Mouse (Mus musculus) stomach, embryonic 14.5 days (tissue): ENCODE results near the gene Crybg3. TPM values are rescaled to one million over a fixed set of nuclear protein-coding genes. Genes with fewer than 3 reads are reported as not detected.
"Not testable (repeated sequence)": the region's sequence is repeated elsewhere in the genome, so short reads cannot be mapped to it uniquely, and the experiment has no call there.

ENCODE experiments used
- ATAC-seq: fragments of 200-750 bp; cut with Nextera tagmentation; 2 replicates; pipeline ENCODE4 v1.8.0; 2017; ENCODE audit warnings: low read depth, moderate TSS enrichment; ENCODE audit not compliant: insufficient number of reproducible peaks, insufficient read depth, low FRiP score
- H3K27ac ChIP-seq: fragments of 300-500 bp; sonication (generic); 2 replicates; pipeline ENCODE4 v1.5.1; 2014; ENCODE audit warnings: mild to moderate bottlenecking, low read length, moderate library complexity, mixed read lengths
- H3K27me3 ChIP-seq: fragments of 300-500 bp; sonication (generic); 2 replicates; pipeline ENCODE4 v1.6.1; 2014; ENCODE audit warnings: low read length, control low read depth, mixed read lengths; ENCODE audit not compliant: control insufficient read depth, insufficient read depth
- H3K36me3 ChIP-seq: fragments of 300-500 bp; sonication (generic); 2 replicates; pipeline ENCODE4 v1.6.1; 2014; ENCODE audit warnings: mild to moderate bottlenecking, control low read depth, low read length, moderate library complexity, mixed read lengths; ENCODE audit not compliant: control insufficient read depth, insufficient read depth
- H3K4me1 ChIP-seq: fragments of 300-500 bp; sonication (generic); 2 replicates; pipeline ENCODE4 v1.6.1; 2014; ENCODE audit warnings: low read length, control low read depth, mixed read lengths; ENCODE audit not compliant: control insufficient read depth, insufficient read depth
- H3K4me2 ChIP-seq: fragments of 300-500 bp; sonication (generic); replicated peaks from 2 replicates; pipeline ENCODE4 v1.6.1; 2014; ENCODE audit warnings: low read depth, low read length, control low read depth
- H3K4me3 ChIP-seq: fragments of 300-500 bp; sonication (generic); 2 replicates; pipeline ENCODE4 v1.5.1; 2014; ENCODE audit warnings: low read depth, low read length, control low read depth
- H3K9ac ChIP-seq: fragments of 300-500 bp; sonication (generic); replicated peaks from 2 replicates; pipeline ENCODE4 v1.6.1; 2014; ENCODE audit warnings: low read depth, mild to moderate bottlenecking, control low read depth, low read length, moderate library complexity, mixed read lengths
- H3K9me3 ChIP-seq: fragments of 300-500 bp; sonication (generic); 2 replicates; pipeline ENCODE4 v1.6.1; 2016; ENCODE audit warnings: low read depth, low read length, control low read depth; ENCODE audit not compliant: control insufficient read depth
- WGBS: fragments of 180-500 bp; shearing (Covaris S2); extraction: QIAGEN DNeasy Blood & Tissue Kit; methylation state at CpG from one replicate; pipeline ENCODE4 v1.1.7; 2014; 5-methylcytosine and 5-hydroxymethylcytosine counted together
- polyA plus RNA-seq: library from polyadenylated mRNA; unstranded; fragments of >200 nt; fragmentation: Nextera tagmentation; extraction: Ambion mirVana; gene quantifications from 2 replicates; pipeline ENCODE4 v1.2.1, GENCODE M21; 2014

Crybg3 gene
- polyA plus RNA-seq, 1 experiment from 2014 or later, result 18.4 TPM

- H3K4me3 ChIP-seq, result peak overlapping the region; percentile 52
- no peaks in the 10 kb centered on the region for H3K9me3 ChIP-seq
- 39% methylated on average over 6 of the region's 6 CpGs for WGBS
- H3K9ac ChIP-seq, result 0 out of 2 replicates have a peak overlapping the region, but pooled peaks have one; percentile 34
- peaks cover 4% of the 10 kb centered on the region; the same call in 1 of the 2 replicates for H3K36me3 ChIP-seq
- peak overlapping the region; percentile 50 for H3K4me2 ChIP-seq
- no peak for ATAC-seq
- no peaks in the 10 kb centered on the region for H3K4me1 ChIP-seq
- H3K27ac ChIP-seq, result no peak overlapping the region
- H3K27me3 ChIP-seq, result no peaks in the 10 kb centered on the region
Observed at GRCm38 (mm10) chr16:59472546-59472945, 128.2 kb downstream of the Crybg3 start.

- Histone ChIP-seq H3K27me3 (no peaks in the 10 kb centered on the region), H3K4me2 (peak within 1 kb of the TSS; percentile 50), H3K9me3 (no peaks in the 10 kb centered on the region), H3K9ac (peak within 1 kb of the TSS; percentile 34), H3K27ac (no peak within 1 kb of the TSS), H3K4me1 (no peaks in the 10 kb centered on the region), H3K4me3 (peak within 1 kb of the TSS; percentile 52), H3K36me3 (0 out of 2 replicates have a peak, but pooled peaks cover 4% of the 10 kb centered on the region)
- peak; percentile 90 for ATAC-seq
- WGBS, result 2% methylated on average over 56 of the region's 56 CpGs
Observed at GRCm38 (mm10) chr16:59471637-59472278, 129.0 kb downstream of the Crybg3 start, which contains the start of gene Riox2. Gene Riox2, plus strand, starts transcription at chr16:59471775.

- H3K4me3 ChIP-seq, result no peak overlapping the region
- H3K4me2 ChIP-seq, result no peak overlapping the region
- H3K36me3 ChIP-seq, result no peaks in the 10 kb centered on the region
- H3K9ac ChIP-seq, result no peak overlapping the region
- H3K27me3 ChIP-seq, result no peaks in the 10 kb centered on the region
- WGBS, result 79% methylated on average over 1 of the region's 1 CpGs
- ATAC-seq, result no peak
- no peak overlapping the region for H3K27ac ChIP-seq
- H3K9me3 ChIP-seq, result no peaks in the 10 kb centered on the region
- H3K4me1 ChIP-seq, result no peaks in the 10 kb centered on the region
Observed at GRCm38 (mm10) chr16:59469846-59470245, 130.9 kb downstream of the Crybg3 start.

GRCm38 (mm10) chr16:59463973-59464372 lies 136.8 kb downstream of the Crybg3 start:
- WGBS, result 78% methylated on average over 6 of the region's 6 CpGs
- H3K9me3 ChIP-seq, result no peaks in the 10 kb centered on the region
- no peaks in the 10 kb centered on the region for H3K27me3 ChIP-seq
- no peak overlapping the region for H3K27ac ChIP-seq
- H3K4me3 ChIP-seq, result no peak overlapping the region
- H3K4me2 ChIP-seq, result no peak overlapping the region
- H3K36me3 ChIP-seq, result no peaks in the 10 kb centered on the region
- ATAC-seq, result no peak
- no peak overlapping the region for H3K9ac ChIP-seq
- H3K4me1 ChIP-seq, result no peaks in the 10 kb centered on the region

GRCm38 (mm10) chr16:59463567-59463966 lies 137.2 kb downstream of the Crybg3 start:
- Histone ChIP-seq H3K36me3 (no peaks in the 10 kb centered on the region), H3K9me3 (no peaks in the 10 kb centered on the region), H3K4me1 (no peaks in the 10 kb centered on the region), H3K4me3 (no peak overlapping the region), H3K4me2 (no peak overlapping the region), H3K9ac (no peak overlapping the region), H3K27me3 (no peaks in the 10 kb centered on the region), H3K27ac (no peak overlapping the region)
- 79% methylated on average over 4 of the region's 4 CpGs for WGBS
- ATAC-seq, result no peak

- ATAC-seq, H3K27me3 ChIP-seq, H3K27ac ChIP-seq, H3K9ac ChIP-seq, H3K9me3 ChIP-seq, H3K4me3 ChIP-seq, H3K36me3 ChIP-seq, H3K4me2 ChIP-seq, H3K4me1 ChIP-seq: not testable (repeated sequence)
- WGBS, result 80% methylated on average over 5 of the region's 5 CpGs
Observed at GRCm38 (mm10) chr16:59459259-59459861, 141.4 kb downstream of the Crybg3 start.

GRCm38 (mm10) chr16:59451813-59452212 lies 149.0 kb downstream of the Crybg3 start:
- no peak for ATAC-seq
- Histone ChIP-seq H3K36me3 (no peaks in the 10 kb centered on the region), H3K27me3 (no peaks in the 10 kb centered on the region), H3K4me1 (no peaks in the 10 kb centered on the region), H3K27ac (no peak overlapping the region), H3K9ac (no peak overlapping the region), H3K9me3 (no peaks in the 10 kb centered on the region), H3K4me2 (no peak overlapping the region), H3K4me3 (no peak overlapping the region)
- WGBS, result 88% methylated on average over 5 of the region's 5 CpGs

GRCm38 (mm10) chr16:59449092-59449491 lies 151.7 kb downstream of the Crybg3 start:
- Histone ChIP-seq H3K9ac (no peak overlapping the region), H3K27me3 (no peaks in the 10 kb centered on the region), H3K36me3 (no peaks in the 10 kb centered on the region), H3K9me3 (no peaks in the 10 kb centered on the region), H3K4me1 (no peaks in the 10 kb centered on the region), H3K27ac (no peak overlapping the region), H3K4me2 (no peak overlapping the region), H3K4me3 (no peak overlapping the region)
- no peak for ATAC-seq
